ENCODE assay signal across 8 mouse cellular contexts in genomic region chr17:10390232-10391172, GRCm38 (mm10).
DNase-seq lines count a peak whose midpoint lies in the region; ATAC-seq and TF ChIP-seq lines count a peak whose summit lies in the region.

No protein-coding gene starts in this region.

- no peak overlapping the region for H3K9ac ChIP-seq in hindbrain, embryonic 15.5 days

- H3K27ac ChIP-seq in gastrocnemius, adult 2 months: peak overlapping the region; percentile 93
- peak overlapping the region; percentile 70 for H3K27ac ChIP-seq in hindbrain, embryonic 15.5 days (replicated peaks)

- WGBS in hindbrain, embryonic 15.5 days: 38% methylated on average over 19 of the region's 19 CpGs

- peak; percentile 37 for DNase-seq in R1 (ENCODE audit: low read depth, low spot score)
- DNase-seq in cerebellum, postnatal 10 days: peak; percentile 67 to 74
- peak; percentile 88 for DNase-seq in gastrocnemius, adult 2 months
- peak; percentile 50 to 67 for DNase-seq in left cerebral cortex, postnatal 10 days (ENCODE audit: extremely low spot score in 1 of 2, low spot score in 2 of 2)
- DNase-seq in lung, postnatal 36 days: peak; percentile 80
- DNase-seq in yolk sac, embryonic 10.5 days (ENCODE audit: low spot score): peak; percentile 27
- no peak for DNase-seq in thymus, postnatal 25 days

- H3K4me2 ChIP-seq in hindbrain, embryonic 15.5 days: no peak overlapping the region

- intact Hi-C loops in gastrocnemius, adult 2 months (cut with DNase I): loop anchor here (2.0 to 5.0 kb wide), 2 partner anchors 64 to 102 kb away; no protein-coding TSS in a partner anchor
- intact Hi-C loops in left cerebral cortex, postnatal 10 days (cut with DNase I): loop anchor here (5.0 kb wide), 1 partner anchor 53 kb away; no protein-coding TSS in a partner anchor

- peak overlapping the region; percentile 50 for H3K4me3 ChIP-seq in gastrocnemius, adult 2 months
- H3K4me3 ChIP-seq in hindbrain, embryonic 15.5 days: no peak overlapping the region

- H3K27me3 ChIP-seq in hindbrain, embryonic 15.5 days: no peaks in the 10 kb centered on the region

- ATAC-seq in hindbrain, embryonic 15.5 days (ENCODE audit: low FRiP score, low read depth): peak; percentile 46; the same call in 1 of the 2 replicates

- H3K4me1 ChIP-seq in hindbrain, embryonic 15.5 days (replicated peaks): peaks cover 15% of the 10 kb centered on the region

- no peaks in the 10 kb centered on the region for H3K9me3 ChIP-seq in hindbrain, embryonic 15.5 days

- no peak for TF ChIP-seq CTCF in gastrocnemius, adult 2 months (IDR thresholded peaks at IDR 0.05)

- no peaks in the 10 kb centered on the region for H3K36me3 ChIP-seq in hindbrain, embryonic 15.5 days
